Mouse (Mus musculus) CH12.LX (cell line): ENCODE data around the gene D1Ertd622e.

Source experiments
- CHD1 ChIP-seq: IDR thresholded peaks from 2 replicates; pipeline ENCODE4 v1.6.1; 2012; ENCODE audit warnings: low read depth, low read length, improper control_type of control experiment, inconsistent platforms
- CTCF ChIP-seq, 2 experiments: IDR thresholded peaks in 1 of 2; conservative IDR thresholded peaks in 1 of 2; 2 replicates each; pipeline ENCODE4 v1.5.1; 2011 to 2012; ENCODE audit warnings: low read depth in 2 of 2, low read length in 2 of 2, improper control_type of control experiment in 1 of 2, inconsistent platforms in 1 of 2, mild to moderate bottlenecking in 1 of 2, moderate library complexity in 1 of 2
- EP300 ChIP-seq: IDR thresholded peaks from 2 replicates; pipeline ENCODE4 v1.6.1; 2011; ENCODE audit warnings: low read length, improper control_type of control experiment
- KAT2A ChIP-seq: IDR thresholded peaks from 2 replicates; pipeline ENCODE4 v1.6.1; 2012; ENCODE audit warnings: low read length, improper control_type of control experiment, inconsistent platforms; ENCODE audit not compliant: insufficient replicate concordance
- MAX ChIP-seq: IDR thresholded peaks from 2 replicates; pipeline ENCODE4 v1.6.1; 2011; ENCODE audit warnings: low read length, improper control_type of control experiment
- POLR2A ChIP-seq: IDR thresholded peaks from 2 replicates; pipeline ENCODE4 v1.6.1; 2011; ENCODE audit warnings: low read depth, mild to moderate bottlenecking, improper control_type of control experiment, low read length
- SMC3 ChIP-seq: IDR thresholded peaks from 2 replicates; pipeline ENCODE4 v1.6.1; 2011; ENCODE audit warnings: low read depth, low read length, improper control_type of control experiment
- TBP ChIP-seq: conservative IDR thresholded peaks from 2 replicates; pipeline ENCODE4 v1.6.1; 2011; ENCODE audit warnings: low read depth, low read length, improper control_type of control experiment
- USF1 ChIP-seq: IDR thresholded peaks from 2 replicates; pipeline ENCODE4 v1.6.1; 2014; ENCODE audit warnings: low read depth, mild to moderate bottlenecking, inconsistent platforms, low read length, improper control_type of control experiment
- USF2 ChIP-seq: conservative IDR thresholded peaks from 2 replicates; pipeline ENCODE4 v1.6.1; 2011; ENCODE audit warnings: low read depth, low read length, improper control_type of control experiment

- no peak for TF ChIP-seq POLR2A
- no peak for TF ChIP-seq CTCF (conservative IDR thresholded peaks at IDR 0.05 in 1 of 2, IDR thresholded peaks at IDR 0.05 in 1 of 2; ENCODE audit: low read depth in 2 of 2, low read length in 2 of 2)
- no peak for TF ChIP-seq EP300
- no peak for TF ChIP-seq MAX
- no peak for TF ChIP-seq USF2
- TF ChIP-seq CHD1 = no peak
- no peak for TF ChIP-seq SMC3
- TF ChIP-seq USF1 = no peak
- no peak for TF ChIP-seq KAT2A
- no peak for TF ChIP-seq TBP
Observed at GRCm38 (mm10) chr1:97567956-97568355, 93.9 kb downstream of the D1Ertd622e start.
